Mouse (Mus musculus): ENCODE measurements around the gene Vps53. TPM values are rescaled to one million over a fixed set of nuclear protein-coding genes. Genes with fewer than 3 reads are reported as not detected.

Vps53 gene
- polyA plus RNA-seq, 1 experiment from 2014 or later, result 22.9 TPM

DNA sequence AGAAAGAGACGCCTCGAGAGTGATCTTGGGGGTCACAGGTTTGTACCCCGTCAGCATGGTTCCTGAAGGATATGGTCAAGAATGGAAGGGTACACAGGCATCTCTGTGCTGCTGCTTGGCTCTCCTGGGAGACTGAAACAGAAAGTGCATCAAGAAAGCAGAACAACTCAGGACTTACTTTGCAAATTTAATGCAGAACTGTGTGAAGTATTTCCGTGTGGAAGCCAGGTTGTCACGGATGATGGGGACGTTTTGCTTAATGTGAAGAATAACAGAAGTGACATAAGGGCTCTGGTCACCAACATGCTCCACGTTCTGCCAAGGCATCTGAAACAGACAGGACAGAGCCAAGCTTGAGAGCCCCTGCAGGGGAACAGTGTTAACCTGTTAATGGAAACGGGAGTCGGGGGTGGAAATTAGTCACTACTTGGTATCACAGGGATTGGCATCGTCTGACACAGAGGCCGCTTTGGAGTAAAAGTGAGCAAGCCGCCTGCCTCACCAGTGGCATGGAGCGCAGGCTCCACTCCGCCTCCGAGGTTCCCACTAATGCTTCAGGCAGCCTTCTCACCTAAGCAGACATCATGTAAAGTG lies 112.8 kb downstream of the Vps53 start:
- WGBS (ENCODE audit: insufficient replicate concordance), result 81% methylated on average over 15 of the region's 15 CpGs
- Histone ChIP-seq H3K27ac (no peak overlapping the region), H3K4me2 (no peak overlapping the region), H3K9me3 (replicated peaks) (no peaks in the 10 kb centered on the region), H3K9ac (no peak overlapping the region), H3K27me3 (replicated peaks) (no peaks in the 10 kb centered on the region), H3K4me3 (no peak overlapping the region), H3K4me1 (no peaks in the 10 kb centered on the region), H3K36me3 (peaks cover 13% of the 10 kb centered on the region; the same call in 1 of the 2 replicates)
- no peak for ATAC-seq

GRCm38 (mm10) chr11:76065521-76066095 lies 113.8 kb downstream of the Vps53 start:
- ATAC-seq, result no peak
- no peak overlapping the region for H3K4me3 ChIP-seq
- 81% methylated on average over 9 of the region's 9 CpGs for WGBS (ENCODE audit: insufficient replicate concordance)
- no peaks in the 10 kb centered on the region for H3K9me3 ChIP-seq (replicated peaks)
- no peaks in the 10 kb centered on the region for H3K4me1 ChIP-seq
- H3K9ac ChIP-seq, result no peak overlapping the region
- H3K4me2 ChIP-seq, result no peak overlapping the region
- no peak overlapping the region for H3K27ac ChIP-seq
- H3K36me3 ChIP-seq, result peaks cover 11% of the 10 kb centered on the region; the same call in 1 of the 2 replicates
- no peaks in the 10 kb centered on the region for H3K27me3 ChIP-seq (replicated peaks)

DNA sequence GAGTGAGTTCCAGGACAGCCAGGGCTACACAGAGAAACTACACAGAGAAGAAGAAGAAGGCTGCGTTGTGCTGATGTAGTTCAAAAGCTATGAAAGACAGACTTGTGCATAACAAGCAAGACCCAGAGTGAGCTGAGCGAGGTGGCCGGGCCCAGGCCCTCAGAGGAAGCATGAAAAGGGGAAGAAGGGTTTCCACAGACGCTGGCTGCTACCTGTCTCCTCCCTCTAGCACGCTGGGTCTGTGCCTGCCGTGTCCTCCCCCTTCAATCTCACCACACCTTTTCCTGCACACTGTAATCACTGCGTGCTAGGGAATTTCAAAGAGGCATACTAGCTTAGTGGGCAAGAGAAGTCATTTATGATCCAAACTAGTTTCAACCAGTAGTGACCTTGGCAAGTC lies 115.0 kb downstream of the Vps53 start:
- H3K36me3 ChIP-seq, result peaks cover 14% of the 10 kb centered on the region; the same call in 1 of the 2 replicates
- H3K4me3 ChIP-seq, result no peak overlapping the region
- H3K9me3 ChIP-seq (replicated peaks), result no peaks in the 10 kb centered on the region
- H3K4me1 ChIP-seq, result no peaks in the 10 kb centered on the region
- no peak overlapping the region for H3K4me2 ChIP-seq
- H3K27me3 ChIP-seq (replicated peaks), result no peaks in the 10 kb centered on the region
- no peak overlapping the region for H3K27ac ChIP-seq
- no peak for ATAC-seq
- WGBS (ENCODE audit: insufficient replicate concordance), result 45% methylated on average over 7 of the region's 7 CpGs
- H3K9ac ChIP-seq, result no peak overlapping the region

DNA sequence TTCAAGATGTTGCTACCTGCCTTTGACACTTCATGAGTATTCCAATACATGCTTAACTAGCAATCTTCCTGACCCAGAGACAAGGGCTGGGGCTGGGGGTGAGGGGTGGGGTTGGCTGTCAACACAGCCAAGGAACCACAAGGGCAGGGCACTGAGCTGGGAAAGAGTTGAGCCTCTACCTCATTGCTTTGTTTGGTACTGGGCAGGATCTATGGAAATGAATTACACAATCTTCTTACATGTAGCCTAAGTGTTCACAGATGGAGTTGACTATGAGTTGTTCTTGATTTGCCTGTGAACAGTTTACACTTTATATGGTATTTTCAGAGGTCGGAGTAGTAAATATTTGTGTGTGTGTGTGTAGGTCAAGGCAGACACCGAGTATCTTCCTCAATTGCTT lies 118.5 kb downstream of the Vps53 start:
- no peak overlapping the region for H3K4me2 ChIP-seq
- no peak for ATAC-seq
- no peaks in the 10 kb centered on the region for H3K27me3 ChIP-seq (replicated peaks)
- peaks cover 14% of the 10 kb centered on the region; the same call in 1 of the 2 replicates for H3K36me3 ChIP-seq
- WGBS (ENCODE audit: insufficient replicate concordance), result 75% methylated on average over 2 of the region's 2 CpGs
- H3K4me1 ChIP-seq, result no peaks in the 10 kb centered on the region
- no peaks in the 10 kb centered on the region for H3K9me3 ChIP-seq (replicated peaks)
- H3K9ac ChIP-seq, result no peak overlapping the region
- H3K4me3 ChIP-seq, result no peak overlapping the region
- H3K27ac ChIP-seq, result no peak overlapping the region

- Histone ChIP-seq H3K4me3 (no peak overlapping the region), H3K36me3 (peaks cover 14% of the 10 kb centered on the region; the same call in 1 of the 2 replicates), H3K27ac (no peak overlapping the region), H3K9ac (no peak overlapping the region), H3K27me3 (replicated peaks) (no peaks in the 10 kb centered on the region), H3K9me3 (replicated peaks) (no peaks in the 10 kb centered on the region), H3K4me2 (no peak overlapping the region), H3K4me1 (no peaks in the 10 kb centered on the region)
- WGBS (ENCODE audit: insufficient replicate concordance), result 79% methylated on average over 7 of the region's 7 CpGs
- no peak for ATAC-seq
Observed at GRCm38 (mm10) chr11:76059971-76060370, 119.5 kb downstream of the Vps53 start.

- Histone ChIP-seq H3K36me3 (peaks cover 7% of the 10 kb centered on the region; the same call in 1 of the 2 replicates), H3K27ac (no peak overlapping the region), H3K9me3 (replicated peaks) (no peaks in the 10 kb centered on the region), H3K27me3 (replicated peaks) (no peaks in the 10 kb centered on the region), H3K4me2 (no peak overlapping the region), H3K9ac (no peak overlapping the region), H3K4me1 (no peaks in the 10 kb centered on the region), H3K4me3 (no peak overlapping the region)
- WGBS (ENCODE audit: insufficient replicate concordance), result 37% methylated on average over 3 of the region's 3 CpGs
- no peak for ATAC-seq
Observed at GRCm38 (mm10) chr11:76056487-76056886, 123.0 kb downstream of the Vps53 start.

- H3K4me1 ChIP-seq, result no peaks in the 10 kb centered on the region
- H3K4me3 ChIP-seq, result no peak overlapping the region
- H3K9ac ChIP-seq, result no peak overlapping the region
- no peaks in the 10 kb centered on the region for H3K9me3 ChIP-seq (replicated peaks)
- 72% methylated on average over 5 of the region's 5 CpGs for WGBS (ENCODE audit: insufficient replicate concordance)
- no peaks in the 10 kb centered on the region for H3K36me3 ChIP-seq
- no peak for ATAC-seq
- no peak overlapping the region for H3K4me2 ChIP-seq
- H3K27me3 ChIP-seq (replicated peaks), result no peaks in the 10 kb centered on the region
- H3K27ac ChIP-seq, result no peak overlapping the region
Observed at GRCm38 (mm10) chr11:76052496-76052895, 127.0 kb downstream of the Vps53 start.

GRCm38 (mm10) chr11:76050967-76051512 lies 128.4 kb downstream of the Vps53 start:
- no peak overlapping the region for H3K27ac ChIP-seq
- ATAC-seq, result no peak
- 71% methylated on average over 5 of the region's 5 CpGs for WGBS (ENCODE audit: insufficient replicate concordance)
- H3K4me2 ChIP-seq, result no peak overlapping the region
- no peak overlapping the region for H3K9ac ChIP-seq
- no peak overlapping the region for H3K4me3 ChIP-seq
- no peaks in the 10 kb centered on the region for H3K27me3 ChIP-seq (replicated peaks)
- no peaks in the 10 kb centered on the region for H3K4me1 ChIP-seq
- H3K9me3 ChIP-seq (replicated peaks), result no peaks in the 10 kb centered on the region
- peaks cover 7% of the 10 kb centered on the region; the same call in 1 of the 2 replicates for H3K36me3 ChIP-seq

GRCm38 (mm10) chr11:76050509-76050908 lies 128.9 kb downstream of the Vps53 start:
- Histone ChIP-seq H3K4me1 (no peaks in the 10 kb centered on the region), H3K4me2 (no peak overlapping the region), H3K27ac (no peak overlapping the region), H3K27me3 (replicated peaks) (no peaks in the 10 kb centered on the region), H3K4me3 (no peak overlapping the region), H3K9me3 (replicated peaks) (no peaks in the 10 kb centered on the region), H3K36me3 (peaks cover 12% of the 10 kb centered on the region), H3K9ac (no peak overlapping the region)
- ATAC-seq, result no peak
- WGBS (ENCODE audit: insufficient replicate concordance), result 46% methylated on average over 3 of the region's 3 CpGs

DNA sequence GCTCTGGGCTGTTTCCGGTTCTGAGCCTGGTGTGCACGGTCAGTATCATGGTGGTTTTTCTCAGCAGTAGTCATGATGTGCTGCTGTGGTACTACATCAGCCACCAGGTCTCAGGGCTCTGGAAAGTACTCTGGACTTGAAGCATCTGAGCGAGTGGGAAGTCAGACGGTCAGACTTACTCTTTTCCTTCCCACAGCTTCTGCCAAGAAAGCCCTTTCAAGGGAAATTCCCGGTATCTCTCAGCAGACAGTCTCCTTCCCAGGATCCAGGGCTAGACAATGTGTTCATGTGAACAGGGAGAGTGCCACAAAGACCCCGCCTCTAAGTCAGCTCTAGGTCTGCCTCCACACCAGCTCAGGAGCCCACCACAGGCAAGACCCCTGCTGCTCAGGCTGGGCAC lies 134.1 kb downstream of the Vps53 start:
- WGBS (ENCODE audit: insufficient replicate concordance), result 75% methylated on average over 6 of the region's 6 CpGs
- Histone ChIP-seq H3K27me3 (replicated peaks) (no peaks in the 10 kb centered on the region), H3K36me3 (peaks cover 20% of the 10 kb centered on the region), H3K27ac (no peak overlapping the region), H3K9me3 (replicated peaks) (no peaks in the 10 kb centered on the region), H3K9ac (no peak overlapping the region), H3K4me1 (no peaks in the 10 kb centered on the region), H3K4me3 (no peak overlapping the region), H3K4me2 (no peak overlapping the region)
- no peak for ATAC-seq

GRCm38 (mm10) chr11:76044468-76044867 lies 135.0 kb downstream of the Vps53 start:
- Histone ChIP-seq H3K4me2 (no peak overlapping the region), H3K36me3 (peaks cover 20% of the 10 kb centered on the region), H3K9ac (no peak overlapping the region), H3K9me3 (replicated peaks) (no peaks in the 10 kb centered on the region), H3K4me3 (no peak overlapping the region), H3K4me1 (no peaks in the 10 kb centered on the region), H3K27me3 (replicated peaks) (no peaks in the 10 kb centered on the region), H3K27ac (no peak overlapping the region)
- WGBS (ENCODE audit: insufficient replicate concordance), result 73% methylated on average over 6 of the region's 6 CpGs
- ATAC-seq, result no peak

GRCm38 (mm10) chr11:76042882-76043281 lies 136.6 kb downstream of the Vps53 start:
- Histone ChIP-seq H3K4me2 (no peak overlapping the region), H3K9me3 (replicated peaks) (no peaks in the 10 kb centered on the region), H3K4me3 (no peak overlapping the region), H3K27me3 (replicated peaks) (no peaks in the 10 kb centered on the region), H3K4me1 (no peaks in the 10 kb centered on the region), H3K36me3 (peaks cover 20% of the 10 kb centered on the region), H3K27ac (no peak overlapping the region), H3K9ac (no peak overlapping the region)
- no peak for ATAC-seq
- 49% methylated on average over 5 of the region's 5 CpGs for WGBS (ENCODE audit: insufficient replicate concordance)
